Mouse (Mus musculus) c-Kit-positive CD71-positive TER-119-negative erythroid progenitor cells, embryonic 14.5 days (primary cell): ENCODE results near the gene Celf1.
A peak's percentile ranks its signal among the peaks of the same experiment; 100 is the strongest.
"Not testable (repeated sequence)": the region's sequence is repeated elsewhere in the genome, so short reads cannot be mapped to it uniquely, and the experiment has no call there.

Experiments
- DNase-seq: peaks from one replicate; pipeline ENCODE4 v3.0.0-alpha.2; 2013; ENCODE audit warnings: low read depth

Celf1 gene

DNA sequence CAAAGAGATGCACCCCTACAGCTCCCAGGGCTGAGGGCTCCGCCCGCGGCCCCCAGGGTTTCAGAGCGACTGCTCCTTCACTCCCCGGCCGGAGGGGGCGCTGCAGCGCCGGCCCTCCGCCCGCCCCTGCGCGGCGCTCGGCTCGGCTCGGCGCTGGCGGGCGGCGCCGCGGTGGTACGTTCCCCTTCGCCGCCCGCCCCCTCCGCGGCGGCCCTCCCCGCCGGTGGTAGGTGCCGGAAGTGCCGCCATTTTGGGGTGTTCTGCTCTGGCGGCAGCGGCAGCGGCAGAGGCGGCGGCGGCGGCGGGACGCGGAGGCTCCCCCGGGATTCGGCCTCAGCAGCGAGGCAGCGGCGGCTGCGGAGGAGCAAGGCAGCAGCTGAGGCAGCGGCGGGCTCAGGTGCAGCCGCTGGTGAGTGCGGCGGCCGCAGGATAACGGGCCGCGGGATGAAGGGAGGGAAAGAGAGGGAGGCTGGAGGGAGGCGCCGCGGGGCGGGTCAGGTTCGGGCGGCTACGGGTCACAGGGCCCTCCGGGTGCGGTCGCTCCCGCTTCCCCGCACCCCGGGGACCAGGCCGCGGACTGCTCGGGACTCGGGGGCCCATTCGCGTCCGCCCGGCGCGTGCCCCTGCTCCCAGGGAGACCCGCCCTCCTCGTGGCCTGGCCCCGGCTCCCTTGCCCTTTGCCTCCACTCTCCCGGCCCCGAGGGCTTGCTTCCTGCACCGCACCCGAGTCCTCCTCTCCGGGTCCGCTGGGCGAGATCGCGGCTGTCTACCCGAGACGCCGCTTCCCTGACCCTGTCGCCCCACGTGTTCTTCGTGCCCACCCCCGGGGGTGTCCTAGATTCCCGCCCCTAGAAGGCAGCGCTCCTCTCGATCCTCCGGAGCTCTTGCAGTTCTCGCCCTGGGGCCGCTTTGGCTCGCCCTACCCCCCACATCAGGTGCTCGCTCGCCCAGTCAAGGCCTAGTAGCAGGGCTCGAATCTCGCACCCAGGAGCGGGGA is at the start of gene Celf1:
Gene Celf1 (plus strand): TSS at position 150 of the 997 bp plus-strand sequence.
- peak; percentile 70 for DNase-seq

DNA sequence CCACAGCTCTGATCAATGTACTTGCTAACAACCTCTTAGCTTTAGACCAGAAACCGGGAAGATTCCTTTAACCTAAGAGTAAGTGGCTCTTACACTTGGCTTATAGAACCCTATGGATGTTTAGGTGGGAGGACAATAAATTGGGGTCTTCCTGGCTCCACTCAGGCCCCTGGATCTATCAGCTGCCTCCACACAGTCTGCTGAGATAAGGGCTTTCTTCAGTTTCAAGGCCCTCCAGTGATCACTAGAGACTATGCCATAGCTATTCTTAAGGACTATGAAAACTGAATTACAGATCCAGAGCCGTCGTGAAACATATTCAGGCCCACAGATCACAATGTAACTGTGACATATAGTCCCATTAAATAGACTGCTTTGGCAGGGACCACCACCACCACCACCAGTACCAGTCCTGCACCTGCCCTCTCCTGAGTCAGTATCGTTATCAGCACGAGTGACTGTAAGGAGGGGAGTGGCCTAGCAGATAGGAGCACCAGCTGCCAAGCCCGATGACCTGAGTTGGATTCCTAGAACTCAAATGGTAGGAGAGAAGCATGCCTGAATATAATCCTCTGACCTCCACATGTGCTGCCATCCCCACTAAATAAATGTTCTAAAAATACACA is 46.4 kb upstream of the Celf1 start:
- no peak for DNase-seq

DNA sequence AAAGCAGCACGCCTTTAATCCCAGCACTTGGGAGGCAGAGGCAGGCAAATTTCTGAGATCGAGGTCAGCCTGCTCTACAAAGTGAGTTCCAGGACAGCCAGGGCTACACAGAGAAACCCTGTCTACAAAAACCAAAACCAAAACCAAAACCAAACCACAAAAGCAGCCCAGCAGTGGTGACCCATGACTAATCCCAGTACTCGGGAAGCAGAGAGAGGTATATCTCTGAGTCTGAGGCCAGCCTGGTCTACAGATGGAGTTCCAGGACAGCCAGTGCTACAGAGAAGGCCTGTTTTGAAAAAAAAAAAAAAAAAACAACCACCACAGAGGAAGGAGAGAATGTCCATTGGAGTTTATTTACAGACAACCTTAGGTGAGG is 45.9 kb upstream of the Celf1 start:
- DNase-seq, result not testable (repeated sequence)

DNA sequence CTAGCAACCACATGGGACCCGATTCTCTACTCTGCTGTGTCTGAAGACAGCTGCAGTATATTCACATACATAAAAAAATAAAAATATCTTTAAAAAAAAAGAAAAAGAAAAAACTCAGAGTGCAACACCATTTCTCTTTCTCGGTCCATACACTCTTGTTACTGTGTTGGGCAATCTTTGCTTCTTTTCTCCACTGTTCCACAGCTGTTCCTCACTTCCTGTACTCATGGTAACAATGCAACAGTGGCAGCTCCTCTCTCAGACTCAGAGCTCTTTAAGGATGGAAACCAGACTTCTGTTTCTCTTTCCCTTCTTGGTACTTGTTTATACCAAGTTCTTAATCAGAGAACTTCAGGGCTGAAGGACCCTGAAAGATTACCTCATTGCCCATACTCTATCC is 36.8 kb upstream of the Celf1 start:
- DNase-seq, result no peak

DNA sequence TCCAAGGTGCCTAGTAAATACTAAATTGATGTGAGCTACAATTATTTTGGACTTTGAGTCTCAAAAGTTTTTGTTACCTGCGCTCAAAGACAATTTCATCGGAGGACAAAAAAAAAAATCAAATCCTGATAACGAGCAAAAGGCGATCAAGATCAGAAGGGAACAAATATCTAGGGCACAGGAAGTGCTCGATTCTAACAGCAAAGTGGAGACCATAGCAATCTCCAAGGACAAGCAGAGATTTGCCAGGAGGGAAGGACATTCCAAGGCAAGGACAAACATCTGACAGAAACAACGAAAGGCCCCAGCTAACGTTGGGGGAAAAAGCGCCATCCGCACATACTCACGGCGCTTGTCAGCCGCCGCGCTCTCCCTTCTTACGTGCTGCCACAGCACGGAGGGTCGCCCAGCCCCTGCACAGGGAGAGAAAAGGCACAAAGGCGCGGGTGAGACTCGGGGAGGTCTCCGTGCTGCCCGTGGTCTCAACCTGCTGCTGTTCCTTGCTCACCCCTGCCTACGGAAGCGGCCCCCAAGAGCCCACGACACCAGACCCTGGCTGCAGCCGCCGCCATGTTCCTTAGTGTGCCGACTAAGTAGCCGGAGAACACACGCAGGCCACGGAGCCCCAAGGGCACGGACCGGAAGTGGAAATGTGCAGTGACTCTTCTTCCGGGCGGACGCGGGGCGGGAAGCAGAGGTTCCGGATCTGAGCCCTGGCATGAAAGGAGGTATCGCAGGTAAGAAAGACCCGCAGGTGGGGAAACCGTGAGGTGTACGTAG is 35.9 kb upstream of the Celf1 start, which contains the start of the genes Kbtbd4 and Ndufs3:
Gene Kbtbd4 (plus strand): TSS at position 665 of the 780 bp plus-strand sequence.
Gene Ndufs3 (minus strand): TSS at position 752 of the 780 bp plus-strand sequence.
- peak; percentile 89 for DNase-seq

DNA sequence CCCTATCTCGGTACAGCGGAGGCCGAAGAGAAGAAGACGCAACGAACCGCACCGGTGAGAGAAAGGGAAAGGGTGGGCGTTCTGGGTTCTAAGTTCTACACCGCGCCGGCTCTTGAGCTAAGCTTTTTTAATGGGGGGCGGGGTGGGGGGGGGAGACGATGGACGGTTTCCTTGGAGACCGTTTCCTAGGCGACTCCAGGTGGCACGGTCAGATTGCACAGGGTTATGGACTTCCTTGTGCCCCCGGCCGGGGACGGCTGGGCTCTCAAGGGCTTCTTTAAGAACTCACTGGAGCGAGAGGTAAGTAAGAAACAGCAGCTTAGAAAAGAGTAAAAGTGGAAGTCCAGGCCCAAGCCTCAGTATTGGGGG is 35.3 kb upstream of the Celf1 start:
- no peak for DNase-seq

DNA sequence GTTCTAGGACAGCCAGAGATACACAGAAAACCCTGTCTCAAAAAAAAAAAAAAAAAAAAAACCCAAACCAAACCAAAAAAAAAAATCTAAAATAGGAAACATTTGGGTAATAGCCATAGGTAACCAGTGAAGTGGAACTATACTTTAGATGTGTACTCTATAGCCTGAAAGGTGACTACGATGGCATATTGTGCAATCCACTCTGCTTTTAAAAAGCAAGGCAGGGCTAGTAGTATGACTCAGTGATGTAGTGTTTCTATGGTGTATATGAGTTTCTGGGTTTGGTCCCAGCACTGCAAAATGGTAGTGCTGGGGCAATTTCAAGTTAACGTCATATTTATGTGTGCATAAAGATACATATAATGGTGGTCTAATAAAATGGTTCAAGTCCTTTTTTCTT is 33.5 kb upstream of the Celf1 start:
- DNase-seq, result no peak

DNA sequence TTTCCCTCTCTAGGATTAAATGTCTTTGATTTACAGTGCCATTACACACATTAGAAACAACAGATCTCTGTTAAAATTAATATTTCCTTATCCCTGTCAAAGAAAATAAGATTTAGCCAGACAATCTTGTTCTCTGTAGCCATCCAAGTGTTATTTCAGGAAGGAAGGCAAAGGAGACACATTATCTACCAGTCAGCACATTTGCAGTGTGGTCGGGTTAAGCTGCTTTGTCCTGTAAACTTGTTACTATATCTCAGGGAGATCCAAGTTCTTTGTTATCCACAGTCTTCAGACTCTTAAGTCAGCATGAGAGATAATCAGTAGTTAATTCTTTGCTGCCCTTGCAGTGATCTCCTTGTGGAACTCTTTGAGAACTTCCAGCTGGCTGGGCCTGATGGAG is 29.3 kb upstream of the Celf1 start:
- no peak for DNase-seq

DNA sequence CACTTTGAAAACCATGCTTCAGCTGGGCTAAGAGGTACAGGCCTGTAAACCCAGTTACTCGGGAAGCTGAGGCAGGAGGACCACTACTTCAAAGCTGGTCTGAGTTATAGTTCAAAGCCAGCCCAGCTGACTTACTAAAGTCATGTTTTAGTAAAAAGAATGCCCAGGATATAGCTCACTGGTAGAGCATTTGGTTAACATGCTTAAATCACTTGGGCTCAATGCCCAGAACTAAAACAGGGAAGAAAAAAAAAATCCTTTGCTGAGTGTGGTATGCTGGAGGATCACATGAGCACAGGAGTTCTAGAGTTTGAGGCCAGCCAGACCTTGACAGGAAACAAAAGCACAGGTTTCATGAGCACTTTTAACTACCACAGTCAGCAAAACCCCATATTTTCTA is 28.5 kb upstream of the Celf1 start:
- no peak for DNase-seq

DNA sequence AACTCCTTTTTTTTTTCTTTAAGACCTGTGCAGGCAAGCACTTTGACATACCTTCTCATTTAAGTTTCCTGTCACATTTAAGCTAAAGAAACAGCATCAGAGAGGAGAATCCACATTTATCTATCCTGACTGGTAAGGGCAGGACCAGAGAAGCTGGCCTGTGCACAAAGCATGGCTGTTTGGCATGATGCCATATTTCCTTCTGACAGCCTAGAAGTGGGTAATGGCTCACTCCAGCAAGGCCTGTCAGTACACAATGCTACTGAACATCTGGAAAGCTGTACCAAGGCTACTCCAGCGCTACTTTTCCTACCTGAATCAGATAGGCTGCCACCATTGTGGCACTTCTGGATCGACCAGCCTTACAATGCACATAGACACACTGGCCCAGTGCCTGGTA is 26.5 kb upstream of the Celf1 start:
- DNase-seq, result no peak

DNA sequence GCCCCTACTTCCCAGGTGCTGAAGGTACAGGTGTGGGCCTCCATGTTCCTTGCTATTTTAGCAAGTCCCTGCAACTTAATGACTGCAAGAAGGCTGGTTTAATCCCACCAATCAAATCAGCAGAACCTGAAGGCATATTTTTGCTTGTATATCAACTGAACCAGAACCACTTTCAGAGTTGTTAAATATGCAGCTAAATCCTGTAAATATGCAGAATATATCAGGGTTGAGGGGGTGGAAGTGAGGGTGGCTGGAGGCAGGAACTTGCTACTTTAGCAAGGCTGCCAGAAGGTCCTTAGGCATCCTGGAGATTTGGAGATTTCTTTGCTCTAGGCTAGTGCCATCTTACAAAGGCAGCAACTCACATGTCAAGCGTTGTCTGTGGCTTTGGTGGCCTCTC is 24.7 kb upstream of the Celf1 start:
- no peak for DNase-seq

DNA sequence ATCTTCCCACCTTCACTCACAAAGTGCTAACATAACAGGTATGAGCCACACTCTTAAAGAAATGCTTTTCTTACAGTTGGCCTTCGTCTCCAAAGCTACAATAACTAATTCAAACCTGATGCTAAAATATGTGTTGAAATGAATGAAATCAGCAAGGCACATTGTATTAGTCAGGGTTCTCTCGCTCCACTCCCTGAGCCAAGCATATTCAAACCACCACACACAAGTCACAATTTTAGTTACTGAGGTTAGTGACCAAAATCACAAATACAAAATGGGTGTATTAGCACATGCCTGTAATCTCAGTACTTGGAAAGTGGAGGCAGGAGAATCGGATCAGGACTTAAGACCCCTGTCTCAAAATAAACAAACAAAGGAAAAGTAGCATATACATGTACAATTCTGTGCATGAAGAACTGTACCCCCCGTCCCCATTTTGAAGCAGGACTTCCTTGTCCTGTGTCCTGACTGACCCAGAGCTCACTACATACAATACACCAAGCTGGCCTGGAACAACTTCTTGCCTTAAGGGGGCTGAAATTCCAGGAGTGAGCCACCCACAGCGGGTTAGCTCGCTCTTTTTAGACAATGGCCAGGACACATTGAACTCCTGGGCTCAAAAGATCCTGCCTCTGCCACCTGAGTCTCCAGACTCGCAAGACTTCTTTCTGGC is 23.5 kb upstream of the Celf1 start:
- DNase-seq, result no peak

DNA sequence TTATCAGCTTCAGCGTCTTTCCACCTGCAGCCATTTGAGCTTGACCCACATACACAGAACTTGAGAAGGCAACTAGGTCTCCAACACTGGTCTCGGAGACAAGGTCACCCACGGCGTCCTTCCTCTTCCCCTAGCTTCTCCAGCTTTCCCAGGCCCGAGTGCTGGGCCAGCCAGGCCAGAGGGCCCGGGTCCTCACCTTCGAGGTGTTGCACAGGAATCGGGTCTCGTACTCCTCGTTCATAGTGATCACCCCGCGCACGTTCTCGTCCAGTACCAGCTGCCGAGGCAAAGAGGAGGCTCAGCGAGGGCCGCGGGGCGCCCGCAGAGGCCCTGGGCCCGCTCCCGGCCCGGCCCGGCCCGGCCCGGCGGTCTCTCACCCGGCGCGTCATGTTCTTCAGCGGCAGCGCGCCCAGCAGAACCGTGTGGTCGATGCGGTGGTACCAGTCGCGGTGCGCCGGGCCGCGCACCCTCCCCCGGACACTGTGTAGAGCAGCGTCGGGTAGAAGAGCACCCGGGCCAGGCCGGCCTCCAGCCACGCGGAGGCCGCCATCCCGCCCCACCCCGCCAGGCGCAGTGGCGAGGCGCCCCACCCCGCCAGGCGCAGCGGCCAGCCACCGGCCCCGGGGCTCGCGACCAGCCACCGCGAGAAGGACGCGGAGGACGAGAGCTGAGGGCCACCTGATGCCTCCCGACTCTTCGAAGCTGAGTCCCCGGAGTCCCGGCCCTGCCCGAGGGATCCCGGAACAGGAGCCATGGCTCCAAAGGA is 22.8 kb upstream of the Celf1 start:
- DNase-seq, result peak; percentile 37

DNA sequence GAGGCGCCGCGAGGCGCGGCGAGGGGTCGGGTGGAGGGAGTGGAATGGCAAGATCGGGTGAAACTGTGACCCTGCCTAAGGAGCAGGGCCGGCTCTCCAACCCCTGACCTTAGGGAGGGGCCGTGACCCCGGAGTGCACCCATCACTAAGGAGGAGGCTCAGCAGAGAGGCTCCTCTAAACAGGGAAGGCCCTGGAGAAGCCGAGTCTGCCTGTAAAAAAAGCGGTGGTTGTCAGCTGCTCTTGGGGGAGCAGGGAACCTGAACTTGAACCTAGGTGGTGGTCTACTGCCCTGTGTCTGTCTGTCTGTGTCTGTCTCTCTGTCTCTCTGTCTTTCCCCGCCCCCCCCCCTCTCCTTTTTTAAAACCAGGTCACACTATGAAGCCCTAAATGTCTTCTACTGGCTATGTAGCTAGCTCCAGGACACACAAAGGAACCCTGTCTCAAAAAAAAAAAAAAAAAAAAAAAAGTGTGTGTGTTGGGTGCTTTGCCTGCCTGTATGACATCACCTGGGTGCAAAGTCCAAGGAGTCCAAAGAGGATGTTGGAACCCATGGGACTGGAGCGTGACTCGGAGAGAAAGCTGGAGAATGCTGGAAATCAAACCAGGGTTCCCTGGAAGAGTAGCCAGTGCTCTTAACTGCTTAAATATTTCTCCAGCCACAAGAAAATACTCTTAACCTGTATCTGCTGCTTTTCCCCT is 22.0 kb upstream of the Celf1 start:
- DNase-seq, result no peak

DNA sequence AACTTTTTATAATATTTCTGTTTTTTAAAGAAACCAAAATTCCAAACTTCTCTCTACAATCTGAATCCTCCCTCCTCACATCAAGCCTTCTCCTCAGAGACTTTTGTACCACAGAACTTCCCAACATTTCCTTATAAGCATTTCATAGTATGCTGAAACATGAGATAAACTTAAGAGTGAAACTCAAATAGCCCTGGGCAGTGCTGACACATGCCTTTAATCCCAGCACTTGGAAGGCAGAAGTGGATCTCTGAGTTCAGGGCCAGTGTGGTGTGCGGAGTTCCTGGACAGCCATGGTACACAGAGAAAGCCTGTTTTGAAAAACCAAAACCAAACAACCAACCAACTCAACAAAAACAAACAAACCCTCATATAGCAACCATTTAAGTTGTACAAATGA is 19.0 kb upstream of the Celf1 start:
- DNase-seq, result no peak

DNA sequence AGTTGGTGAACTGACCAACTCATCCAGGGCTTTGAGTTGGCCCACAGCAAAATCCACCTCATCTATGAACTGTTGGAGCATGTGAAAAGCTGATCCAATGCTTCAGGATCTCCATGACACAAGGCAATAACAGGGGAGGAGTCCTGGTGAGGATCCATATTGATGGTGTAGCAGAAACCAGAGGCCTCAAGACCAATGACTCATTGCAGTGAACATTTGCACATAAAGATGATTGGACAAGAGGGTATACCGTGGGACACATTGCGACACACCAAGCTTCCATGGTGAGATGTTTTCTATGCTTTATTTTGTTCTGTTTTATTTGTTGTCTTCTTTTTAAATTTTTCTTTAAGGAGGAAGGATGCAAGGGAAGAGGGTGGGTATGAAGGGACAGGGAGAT is 17.5 kb upstream of the Celf1 start:
- DNase-seq, result no peak

DNA sequence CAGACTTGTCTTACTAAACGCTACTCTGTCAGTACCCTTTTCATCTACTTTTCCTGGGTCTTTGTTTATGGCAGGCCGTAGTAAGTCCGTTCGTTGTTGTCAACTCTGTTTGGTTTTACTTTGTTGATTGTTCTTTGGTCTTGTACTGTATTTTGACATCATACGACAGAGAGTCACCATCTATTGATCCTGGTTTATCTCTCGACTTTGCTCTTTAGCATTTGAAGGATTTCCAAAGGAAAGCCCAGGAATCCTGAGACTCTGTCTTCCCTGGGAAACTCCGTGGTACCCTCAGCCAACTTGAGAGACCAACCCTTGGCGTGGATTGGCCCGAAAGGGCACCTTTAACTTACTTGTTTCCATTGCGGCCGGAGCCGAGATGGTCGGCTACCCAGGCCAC is 11.6 kb upstream of the Celf1 start:
- DNase-seq, result no peak

DNA sequence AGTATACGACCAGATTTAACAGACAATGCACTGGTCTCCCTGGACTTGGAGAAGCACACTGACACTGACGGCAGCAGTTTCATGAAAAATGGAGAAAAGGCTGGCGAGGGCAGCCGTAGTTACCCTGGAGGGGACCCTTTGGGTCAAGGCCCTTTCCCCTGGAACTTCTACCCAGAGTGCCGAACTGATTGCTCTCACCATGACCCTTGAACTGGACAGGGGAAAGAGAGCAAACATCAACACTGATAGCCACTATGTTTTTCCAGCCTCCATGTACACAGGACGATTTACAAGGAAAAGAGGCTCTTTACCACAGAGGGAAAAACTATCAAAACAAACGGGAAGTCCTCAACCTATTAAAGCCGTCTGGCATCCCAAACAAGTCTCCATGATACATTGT is 8.4 kb upstream of the Celf1 start:
- DNase-seq, result no peak

DNA sequence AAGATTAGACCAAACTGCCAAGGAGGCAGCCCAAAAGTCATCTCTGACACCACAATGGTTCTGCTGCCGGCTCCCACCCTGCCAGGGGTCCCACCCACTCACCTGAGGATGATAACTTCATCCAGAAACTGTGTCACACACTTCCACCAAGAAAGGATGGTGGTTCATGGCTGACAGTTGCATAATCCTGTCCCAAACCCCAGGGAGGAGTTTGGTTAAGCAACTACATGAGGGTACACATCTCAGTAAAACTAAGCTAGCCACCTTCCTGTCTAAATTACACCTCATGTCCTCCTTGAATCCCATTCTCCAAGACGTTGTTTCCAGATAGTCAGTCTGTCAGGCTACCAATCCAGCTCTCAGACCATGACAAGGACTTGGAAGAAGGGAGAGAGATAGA is 7.9 kb upstream of the Celf1 start:
- DNase-seq, result no peak

DNA sequence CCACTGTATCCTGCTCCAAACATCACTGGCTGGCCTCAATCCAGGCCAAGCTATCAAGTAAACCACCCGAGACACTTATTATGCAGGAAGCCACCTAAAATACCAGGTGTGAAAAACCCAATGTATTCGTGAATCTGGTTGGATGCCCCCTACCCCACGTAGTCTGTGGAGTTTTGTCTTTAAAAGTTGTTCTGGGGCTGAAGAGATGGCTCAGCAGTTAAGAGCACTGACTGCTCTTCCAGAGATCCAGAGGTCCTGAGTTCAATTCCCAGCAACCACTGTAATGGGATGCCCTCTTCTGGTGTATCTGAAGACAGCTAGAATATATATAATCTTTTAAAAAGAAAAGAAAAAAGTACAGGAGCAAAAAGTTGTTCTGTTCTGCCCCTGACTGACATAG is 1.8 kb upstream of the Celf1 start:
- DNase-seq, result no peak

DNA sequence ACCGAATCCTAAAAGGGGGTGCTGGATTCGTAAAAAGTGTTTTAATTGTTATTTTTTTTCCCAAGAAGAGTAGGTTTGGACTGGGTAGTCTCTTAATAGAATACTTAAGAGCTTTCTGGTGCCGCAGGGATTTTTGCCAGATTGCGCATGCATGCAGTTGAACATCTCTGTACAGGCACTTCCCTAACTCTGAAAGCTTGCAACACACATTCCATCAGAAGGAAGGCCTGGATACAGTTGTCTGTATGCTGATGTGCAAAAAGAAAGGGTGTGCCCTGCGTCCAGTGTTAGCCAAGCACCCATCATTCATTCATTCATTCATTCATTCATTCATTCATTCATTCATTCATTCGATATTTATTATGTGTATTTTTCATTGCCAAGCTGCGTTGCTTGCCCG is 432 bp upstream of the Celf1 start:
- DNase-seq, result no peak
